Mouse (Mus musculus) kidney, embryonic 16.5 days (tissue): ENCODE data around the gene Scube1. TPM values are rescaled to one million over a fixed set of nuclear protein-coding genes. Genes with fewer than 3 reads are reported as not detected.

ENCODE experiments used
- ATAC-seq: fragments of 200-750 bp; cut with Nextera tagmentation; 2 replicates; pipeline ENCODE4 v1.8.0; 2017; ENCODE audit warnings: moderate TSS enrichment; ENCODE audit not compliant: low FRiP score, low TSS enrichment
- H3K27ac ChIP-seq: fragments of 300-500 bp; sonication (generic); 2 replicates; pipeline ENCODE4 v1.5.1; 2014; ENCODE audit warnings: low read length
- H3K27me3 ChIP-seq: fragments of 300-500 bp; sonication (generic); 2 replicates; pipeline ENCODE4 v1.6.1; 2014; ENCODE audit warnings: low read length, control low read depth, mixed read lengths; ENCODE audit not compliant: insufficient read depth
- H3K36me3 ChIP-seq: fragments of 300-500 bp; sonication (generic); 2 replicates; pipeline ENCODE4 v1.6.1; 2014; ENCODE audit warnings: low read length, control low read depth, mixed read lengths; ENCODE audit not compliant: insufficient read depth
- H3K4me1 ChIP-seq: fragments of 300-500 bp; sonication (generic); 2 replicates; pipeline ENCODE4 v1.6.1; 2014; ENCODE audit warnings: low read length, control low read depth, mixed read lengths; ENCODE audit not compliant: insufficient read depth
- H3K4me2 ChIP-seq: fragments of 300-500 bp; sonication (generic); replicated peaks from 2 replicates; pipeline ENCODE4 v1.6.1; 2014; ENCODE audit warnings: low read depth, low read length
- H3K4me3 ChIP-seq: fragments of 300-500 bp; sonication (generic); 2 replicates; pipeline ENCODE4 v1.5.1; 2014; ENCODE audit warnings: mild to moderate bottlenecking, low read length
- H3K9ac ChIP-seq: fragments of 300-500 bp; sonication (generic); replicated peaks from 2 replicates; pipeline ENCODE4 v1.6.1; 2014; ENCODE audit warnings: low read length
- H3K9me3 ChIP-seq: fragments of 300-500 bp; sonication (generic); 2 replicates; pipeline ENCODE4 v1.6.1; 2016; ENCODE audit warnings: low read length, control low read depth
- WGBS: fragments of 180-500 bp; shearing (Covaris S2); extraction: QIAGEN DNeasy Blood & Tissue Kit; methylation state at CpG from one replicate; pipeline ENCODE4 v1.1.7; 2014; 5-methylcytosine and 5-hydroxymethylcytosine counted together
- polyA plus RNA-seq: library from polyadenylated mRNA; unstranded; fragments of >200 nt; fragmentation: Nextera tagmentation; extraction: Ambion mirVana; gene quantifications from 2 replicates; pipeline ENCODE4 v1.2.1, GENCODE M21; 2015

Gene Scube1
- polyA plus RNA-seq, 1 experiment from 2014 or later, result 4.8 TPM

GRCm38 (mm10) chr15:83575543-83575942 lies 149.3 kb downstream of the Scube1 start:
- Histone ChIP-seq H3K4me1 (no peaks in the 10 kb centered on the region), H3K27ac (no peak overlapping the region), H3K27me3 (no peaks in the 10 kb centered on the region), H3K36me3 (peaks cover 57% of the 10 kb centered on the region), H3K4me2 (no peak overlapping the region), H3K9ac (no peak overlapping the region), H3K4me3 (no peak overlapping the region), H3K9me3 (no peaks in the 10 kb centered on the region)
- ATAC-seq, result no peak
- WGBS, result 93% methylated on average over 8 of the region's 8 CpGs

GRCm38 (mm10) chr15:83574731-83575351 lies 150.0 kb downstream of the Scube1 start:
- Histone ChIP-seq H3K9me3 (no peaks in the 10 kb centered on the region), H3K27me3 (no peaks in the 10 kb centered on the region), H3K9ac (no peak overlapping the region), H3K27ac (no peak overlapping the region), H3K4me3 (no peak overlapping the region), H3K4me2 (no peak overlapping the region), H3K4me1 (no peaks in the 10 kb centered on the region), H3K36me3 (peaks cover 50% of the 10 kb centered on the region)
- 71% methylated on average over 6 of the region's 6 CpGs for WGBS
- no peak for ATAC-seq

GRCm38 (mm10) chr15:83573606-83574005 lies 151.2 kb downstream of the Scube1 start:
- Histone ChIP-seq H3K36me3 (peaks cover 43% of the 10 kb centered on the region), H3K9me3 (no peaks in the 10 kb centered on the region), H3K4me1 (no peaks in the 10 kb centered on the region), H3K4me2 (no peak overlapping the region), H3K27me3 (no peaks in the 10 kb centered on the region), H3K4me3 (no peak overlapping the region), H3K27ac (no peak overlapping the region), H3K9ac (no peak overlapping the region)
- no peak for ATAC-seq
- whole genome bisulfite sequencing, result 94% methylated on average over 12 of the region's 12 CpGs

- no peak for ATAC-seq
- 74% methylated on average over 4 of the region's 4 CpGs for WGBS
Measured at GRCm38 (mm10) chr15:83572132-83572531, 152.7 kb downstream of the Scube1 start.

GRCm38 (mm10) chr15:83571636-83572035 lies 153.2 kb downstream of the Scube1 start:
- Histone ChIP-seq H3K9ac (no peak overlapping the region), H3K4me3 (no peak overlapping the region), H3K9me3 (no peaks in the 10 kb centered on the region), H3K27ac (no peak overlapping the region), H3K4me2 (no peak overlapping the region), H3K36me3 (peaks cover 26% of the 10 kb centered on the region), H3K27me3 (no peaks in the 10 kb centered on the region), H3K4me1 (no peaks in the 10 kb centered on the region)
- WGBS, result 88% methylated on average over 5 of the region's 5 CpGs
- no peak for ATAC-seq

More at GRCm38 (mm10) chr15:83572132-83572531, 152.7 kb downstream of the Scube1 start:
- H3K27ac ChIP-seq, result no peak overlapping the region
- no peak overlapping the region for H3K9ac ChIP-seq
- peaks cover 31% of the 10 kb centered on the region for H3K36me3 ChIP-seq
- no peaks in the 10 kb centered on the region for H3K9me3 ChIP-seq
- no peaks in the 10 kb centered on the region for H3K4me1 ChIP-seq
- H3K4me3 ChIP-seq, result no peak overlapping the region
- H3K27me3 ChIP-seq, result no peaks in the 10 kb centered on the region
- H3K4me2 ChIP-seq, result no peak overlapping the region

GRCm38 (mm10) chr15:83570641-83571040 lies 154.2 kb downstream of the Scube1 start:
- Histone ChIP-seq H3K36me3 (peaks cover 16% of the 10 kb centered on the region), H3K9ac (no peak overlapping the region), H3K4me1 (no peaks in the 10 kb centered on the region), H3K4me2 (no peak overlapping the region), H3K4me3 (no peak overlapping the region), H3K27me3 (no peaks in the 10 kb centered on the region), H3K9me3 (no peaks in the 10 kb centered on the region), H3K27ac (no peak overlapping the region)
- ATAC-seq, result no peak
- 63% methylated on average over 2 of the region's 2 CpGs for WGBS

- H3K9ac ChIP-seq, result no peak overlapping the region
- H3K4me3 ChIP-seq, result no peak overlapping the region
- H3K9me3 ChIP-seq, result no peaks in the 10 kb centered on the region
- ATAC-seq, result no peak
- no peaks in the 10 kb centered on the region for H3K27me3 ChIP-seq
- H3K4me1 ChIP-seq, result no peaks in the 10 kb centered on the region
- peaks cover 6% of the 10 kb centered on the region for H3K36me3 ChIP-seq
- no peak overlapping the region for H3K27ac ChIP-seq
- H3K4me2 ChIP-seq, result no peak overlapping the region
- WGBS, result 65% methylated on average over 11 of the region's 11 CpGs
Measured at GRCm38 (mm10) chr15:83569682-83570081, 155.1 kb downstream of the Scube1 start.

- 90% methylated on average over 5 of the region's 5 CpGs for WGBS
- no peak for ATAC-seq
- no peaks in the 10 kb centered on the region for H3K27me3 ChIP-seq
- no peaks in the 10 kb centered on the region for H3K9me3 ChIP-seq
- H3K4me3 ChIP-seq, result no peak overlapping the region
- no peak overlapping the region for H3K4me2 ChIP-seq
- no peak overlapping the region for H3K27ac ChIP-seq
- no peak overlapping the region for H3K9ac ChIP-seq
- H3K36me3 ChIP-seq, result no peaks in the 10 kb centered on the region
- peaks cover 5% of the 10 kb centered on the region for H3K4me1 ChIP-seq
Measured at GRCm38 (mm10) chr15:83568544-83568943, 156.3 kb downstream of the Scube1 start.

- H3K27me3 ChIP-seq, result no peaks in the 10 kb centered on the region
- ATAC-seq, result no peak
- H3K4me1 ChIP-seq, result peaks cover 12% of the 10 kb centered on the region
- no peak overlapping the region for H3K27ac ChIP-seq
- 88% methylated on average over 3 of the region's 3 CpGs for WGBS
- H3K4me3 ChIP-seq, result no peak overlapping the region
- H3K36me3 ChIP-seq, result no peaks in the 10 kb centered on the region
- no peak overlapping the region for H3K4me2 ChIP-seq
- no peaks in the 10 kb centered on the region for H3K9me3 ChIP-seq
- H3K9ac ChIP-seq, result no peak overlapping the region
Measured at GRCm38 (mm10) chr15:83567728-83568127, 157.1 kb downstream of the Scube1 start.

- no peak overlapping the region for H3K4me3 ChIP-seq
- ATAC-seq, result no peak
- H3K4me1 ChIP-seq, result peaks cover 13% of the 10 kb centered on the region
- no peak overlapping the region for H3K27ac ChIP-seq
- H3K9me3 ChIP-seq, result no peaks in the 10 kb centered on the region
- H3K36me3 ChIP-seq, result no peaks in the 10 kb centered on the region
- H3K27me3 ChIP-seq, result no peaks in the 10 kb centered on the region
- no peak overlapping the region for H3K4me2 ChIP-seq
- H3K9ac ChIP-seq, result no peak overlapping the region
- 77% methylated on average over 5 of the region's 5 CpGs for WGBS
Measured at GRCm38 (mm10) chr15:83566006-83566405, 158.8 kb downstream of the Scube1 start.
